Mouse (Mus musculus): ENCODE measurements around the gene Nhej1.
A peak's percentile ranks its signal among the peaks of the same experiment; 100 is the strongest.

Nhej1 gene

GRCm38 (mm10) chr1:75122211-75122610 is 2.8 kb downstream of the Nhej1 start:
- no peak for DNase-seq

- DNase-seq, result no peak
Observed at GRCm38 (mm10) chr1:75052091-75052490, 72.9 kb downstream of the Nhej1 start.

- no peak for DNase-seq
Observed at GRCm38 (mm10) chr1:75051428-75051827, 73.6 kb downstream of the Nhej1 start.

GRCm38 (mm10) chr1:75048571-75048970 is 76.4 kb downstream of the Nhej1 start:
- DNase-seq, result no peak

GRCm38 (mm10) chr1:75048041-75048440 is 77.0 kb downstream of the Nhej1 start:
- no peak for DNase-seq

- no peak for DNase-seq
Observed at GRCm38 (mm10) chr1:75040429-75040828, 84.6 kb downstream of the Nhej1 start.

GRCm38 (mm10) chr1:75032041-75032440 is 93.0 kb downstream of the Nhej1 start:
- no peak for DNase-seq

- no peak for DNase-seq
Observed at GRCm38 (mm10) chr1:75027061-75027779, 97.8 kb downstream of the Nhej1 start.

GRCm38 (mm10) chr1:75024419-75025199 is 100.4 kb downstream of the Nhej1 start:
- no peak for DNase-seq

- no peak for DNase-seq
Observed at GRCm38 (mm10) chr1:75022216-75022615, 102.8 kb downstream of the Nhej1 start.

- DNase-seq, result peak; percentile 60
Observed at GRCm38 (mm10) chr1:75016846-75017245, 108.2 kb downstream of the Nhej1 start.

- DNase-seq, result peak; percentile 13
Observed at GRCm38 (mm10) chr1:75015551-75016265, 109.3 kb downstream of the Nhej1 start.

GRCm38 (mm10) chr1:75014210-75014845 is 110.7 kb downstream of the Nhej1 start:
- no peak for DNase-seq

- DNase-seq, result no peak
Observed at GRCm38 (mm10) chr1:75010817-75011216, 114.2 kb downstream of the Nhej1 start.

GRCm38 (mm10) chr1:75010203-75010602 is 114.8 kb downstream of the Nhej1 start:
- no peak for DNase-seq

- DNase-seq, result no peak
Observed at GRCm38 (mm10) chr1:75006016-75006415, 119.0 kb downstream of the Nhej1 start.

GRCm38 (mm10) chr1:75001183-75001582 is 123.8 kb downstream of the Nhej1 start:
- DNase-seq, result no peak

GRCm38 (mm10) chr1:75000496-75000895 is 124.5 kb downstream of the Nhej1 start:
- DNase-seq, result peak; percentile 14

- DNase-seq, result no peak
Observed at GRCm38 (mm10) chr1:74999173-74999572, 125.8 kb downstream of the Nhej1 start.

- no peak for DNase-seq
Observed at GRCm38 (mm10) chr1:74997231-74997630, 127.8 kb downstream of the Nhej1 start.

- DNase-seq, result no peak
Observed at GRCm38 (mm10) chr1:74977001-74977400, 148.0 kb downstream of the Nhej1 start.

- DNase-seq, result no peak
Observed at GRCm38 (mm10) chr1:74975936-74976335, 149.1 kb downstream of the Nhej1 start.

GRCm38 (mm10) chr1:74973590-74973989 is 151.4 kb downstream of the Nhej1 start:
- DNase-seq, result no peak
